Mouse (Mus musculus): ENCODE measurements around the gene Gm17606. TPM values are rescaled to one million over a fixed set of nuclear protein-coding genes. Genes with fewer than 3 reads are reported as not detected.

Gene Gm17606
- total RNA-seq, 4 experiments from 2014 or later = not detected

DNA sequence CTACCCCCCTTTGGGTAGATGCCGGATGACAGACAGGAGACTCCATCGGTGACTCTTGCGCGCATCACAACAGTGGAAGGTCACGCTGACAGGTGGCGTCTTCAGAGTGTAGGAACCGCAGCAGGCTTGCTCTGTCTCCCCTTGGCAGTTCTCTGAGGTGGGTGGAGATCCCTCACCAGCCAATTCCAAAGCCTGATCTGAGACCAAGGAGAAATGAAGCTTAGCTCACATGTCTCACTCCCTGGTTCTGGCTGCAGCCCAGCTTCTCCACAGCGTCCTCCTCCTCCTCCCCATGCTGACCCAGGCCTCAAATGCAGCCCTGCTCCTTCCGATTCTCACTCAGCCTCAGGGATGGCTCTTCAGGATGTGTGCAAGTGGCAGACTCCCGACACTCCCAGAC is 15.8 kb upstream of the Gm17606 start:
- DNase-seq (ENCODE audit: low spot score in 2 of 2) = no peak

GRCm38 (mm10) chr14:54628103-54628502 is 12.6 kb upstream of the Gm17606 start:
- DNase-seq (ENCODE audit: low spot score in 2 of 2) = no peak

DNA sequence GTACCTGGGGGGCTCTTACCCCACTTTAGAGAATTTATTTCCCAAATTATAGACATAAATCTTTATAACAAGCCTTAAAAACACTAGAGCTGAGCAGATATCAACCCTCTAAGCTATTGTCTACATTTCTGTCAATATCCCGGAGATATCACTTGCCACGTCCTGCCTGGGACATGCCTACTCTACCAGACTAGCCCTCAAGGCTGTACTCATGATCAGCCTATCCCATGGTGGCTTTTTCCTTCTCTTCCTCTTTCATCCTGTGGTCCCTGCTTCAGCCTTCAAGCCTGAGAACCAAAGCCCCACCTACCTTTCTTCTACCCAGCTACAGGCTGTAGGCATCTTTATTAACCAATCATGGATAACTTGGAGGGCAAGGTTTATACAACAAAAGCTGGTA is 11.0 kb upstream of the Gm17606 start:
- no peak for DNase-seq (ENCODE audit: low spot score in 2 of 2)

DNA sequence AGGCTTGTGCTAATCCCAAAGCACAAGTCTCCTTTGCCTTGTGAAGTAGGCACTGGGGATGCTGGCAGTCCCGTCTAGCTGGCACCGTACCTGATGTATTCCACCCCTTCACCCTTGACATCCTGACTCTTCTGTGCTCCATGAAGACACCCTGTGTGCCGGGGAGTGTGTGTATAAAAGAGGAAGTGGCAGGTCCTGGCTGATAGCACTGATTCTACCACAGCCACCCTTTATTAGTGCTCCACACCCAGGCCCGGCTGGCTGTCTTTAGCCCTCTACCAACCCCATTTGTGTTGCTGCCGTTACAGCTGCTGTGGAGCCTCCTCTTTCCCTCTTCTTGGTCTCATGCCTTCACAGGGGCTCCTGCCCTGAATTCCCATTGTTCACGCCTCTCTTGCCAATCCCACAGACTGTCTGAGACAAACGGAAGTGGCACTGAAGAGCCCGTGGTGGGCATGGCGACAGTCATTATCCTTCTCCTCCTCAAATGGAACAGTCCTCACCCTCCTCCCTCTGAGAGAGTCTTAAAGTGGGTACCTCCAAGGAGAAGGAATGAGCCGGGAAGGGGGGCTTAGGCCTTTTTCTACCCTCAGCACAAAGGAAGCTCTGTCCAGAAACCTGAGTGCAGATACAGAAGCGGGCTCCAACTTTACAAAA is 10.0 kb upstream of the Gm17606 start:
- no peak for DNase-seq (ENCODE audit: low spot score in 2 of 2)

DNA sequence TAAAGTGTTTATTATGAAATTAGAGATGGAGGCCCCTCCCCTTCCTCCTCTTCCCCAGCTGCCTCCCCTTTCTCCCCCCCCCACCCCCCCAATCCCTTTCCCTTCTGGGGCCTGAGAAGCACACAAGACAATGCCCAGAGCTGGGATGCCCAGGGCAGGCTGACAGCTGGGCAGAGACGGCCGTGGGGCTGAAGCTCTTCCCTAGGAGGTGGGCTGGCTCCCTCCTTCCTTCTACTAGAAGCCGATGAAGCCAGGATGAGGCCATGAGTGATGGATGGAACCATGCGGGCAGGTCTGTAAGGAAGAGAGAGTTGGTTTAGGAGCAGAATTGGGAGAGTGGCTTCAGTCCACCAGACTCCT is 9.5 kb upstream of the Gm17606 start:
- DNase-seq (ENCODE audit: low spot score in 2 of 2) = no peak

DNA sequence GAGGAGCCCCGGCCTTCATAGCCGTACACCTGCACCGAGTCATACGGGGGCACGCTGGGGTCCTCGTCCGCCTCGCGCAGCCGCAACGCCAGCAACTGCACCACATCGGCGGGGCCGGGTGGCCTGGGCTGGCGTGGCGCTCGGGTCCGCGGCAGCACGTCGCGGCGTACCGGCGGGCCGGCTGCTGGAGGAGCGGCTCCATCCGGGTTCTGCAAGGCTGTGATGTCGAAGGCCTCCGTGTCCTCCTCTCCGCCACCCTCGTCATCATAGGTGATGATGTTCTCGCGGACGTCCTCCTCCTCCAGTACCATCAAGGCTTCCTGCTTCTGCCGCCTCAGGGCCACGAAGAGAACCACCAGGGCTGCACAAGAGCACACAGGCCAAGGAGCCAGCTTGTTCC is 8.5 kb upstream of the Gm17606 start:
- no peak for DNase-seq (ENCODE audit: low spot score in 2 of 2)

- DNase-seq (ENCODE audit: low spot score in 2 of 2) = no peak
Observed at GRCm38 (mm10) chr14:54634182-54634581, 6.6 kb upstream of the Gm17606 start.

DNA sequence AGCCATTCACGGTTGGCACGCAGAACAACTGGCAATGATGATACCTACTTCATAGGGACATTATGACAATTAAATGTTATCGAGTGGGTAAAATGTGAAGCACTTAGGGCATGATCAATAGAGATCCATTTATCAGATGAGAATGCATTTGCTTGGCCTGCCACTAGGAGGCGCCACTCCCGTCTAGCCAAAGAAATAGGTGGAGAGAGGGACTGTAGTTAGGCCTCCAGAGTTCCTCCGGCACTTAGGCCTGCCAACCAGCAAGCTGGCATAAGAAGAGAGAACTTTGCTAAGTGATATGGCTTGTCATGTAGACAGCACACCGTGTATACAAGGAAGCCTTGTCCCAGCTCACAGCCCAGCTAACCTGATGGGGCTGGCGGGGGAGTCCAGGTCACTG is 3.8 kb upstream of the Gm17606 start:
- no peak for DNase-seq (ENCODE audit: low spot score in 2 of 2)

DNA sequence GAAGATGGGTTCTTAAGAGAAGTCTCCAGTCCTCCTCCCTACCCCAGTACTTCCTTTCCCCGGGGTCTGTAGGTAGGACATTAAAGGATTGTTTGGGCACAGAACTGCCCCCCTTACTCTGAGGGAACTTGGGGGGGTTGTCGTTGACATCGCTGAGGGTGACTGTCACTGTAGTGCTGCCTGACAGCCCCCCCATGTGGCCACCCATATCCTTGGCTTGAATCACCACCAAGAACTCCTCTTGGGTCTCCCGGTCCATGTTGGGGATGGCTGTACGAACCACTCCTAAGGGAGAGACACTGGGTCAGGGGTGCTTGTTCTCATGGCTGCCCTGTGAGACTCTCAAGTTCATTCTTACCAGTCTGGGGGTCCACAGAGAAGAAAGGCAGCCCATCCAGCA is 2.5 kb upstream of the Gm17606 start:
- DNase-seq (ENCODE audit: low spot score in 2 of 2) = no peak

DNA sequence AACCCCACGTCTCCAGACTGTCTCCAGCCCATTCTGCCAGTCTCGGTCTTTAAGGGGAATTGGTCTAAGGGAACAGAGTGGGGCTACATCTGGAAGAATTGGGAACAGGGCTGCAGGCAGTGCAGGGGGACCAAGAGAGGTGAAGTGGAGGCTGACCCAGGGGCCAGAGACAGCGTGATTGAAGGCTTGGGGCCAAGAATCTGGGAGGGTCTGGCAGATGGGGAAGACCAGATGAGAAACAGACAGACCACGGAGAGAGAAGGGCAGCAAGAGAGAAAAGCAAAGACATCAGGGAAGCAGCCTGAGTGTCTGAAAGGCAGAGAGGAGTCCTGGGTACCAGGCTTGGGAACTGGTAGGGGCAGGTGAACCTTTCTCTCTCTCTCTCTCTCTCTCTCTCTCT is 631 bp upstream of the Gm17606 start:
- no peak for DNase-seq (ENCODE audit: low spot score in 2 of 2)

GRCm38 (mm10) chr14:54641305-54641969 is 685 bp downstream of the Gm17606 start, which contains the start of gene Cdh24:
TSS of gene Cdh24 (minus strand) at chr14:54641364.
- DNase-seq (ENCODE audit: low spot score in 2 of 2) = peak; percentile 63 to 66

DNA sequence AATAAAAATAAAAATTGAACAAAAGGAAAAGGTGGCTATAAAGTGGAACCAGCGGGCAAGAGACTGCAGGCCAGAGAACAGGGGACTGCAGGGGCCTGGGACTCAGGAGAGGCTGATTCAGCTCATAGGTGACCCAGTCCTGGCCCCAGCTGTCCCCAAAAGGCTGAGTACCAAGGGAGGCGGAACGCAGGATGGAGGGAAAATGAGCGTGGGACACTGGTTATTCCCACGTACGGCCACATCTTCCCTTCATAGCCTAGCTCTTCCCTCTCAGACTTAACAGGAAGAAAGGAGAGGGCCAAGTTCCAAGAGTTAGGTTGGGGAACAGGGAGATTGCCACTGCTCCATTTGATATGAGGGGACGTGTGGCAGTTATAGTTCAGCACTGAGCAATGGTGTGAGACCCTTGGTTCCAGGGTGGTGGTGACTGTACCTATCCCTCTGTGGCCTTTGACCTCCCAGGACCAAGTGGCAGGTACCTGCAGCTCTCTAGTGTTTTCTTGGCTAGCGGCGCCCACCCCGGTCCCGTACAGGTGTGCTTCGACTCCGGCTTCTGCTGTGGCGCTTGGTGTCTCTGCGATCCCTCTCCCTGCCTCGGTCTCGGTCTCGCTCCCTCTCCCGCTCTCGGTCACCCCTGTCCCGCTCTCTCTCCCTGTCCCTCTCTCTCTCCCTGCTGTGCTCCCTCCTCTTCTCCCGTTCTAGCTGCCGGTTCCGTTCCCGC is 1.6 kb downstream of the Gm17606 start:
- DNase-seq (ENCODE audit: low spot score in 2 of 2) = no peak

GRCm38 (mm10) chr14:54643011-54643410 is 2.3 kb downstream of the Gm17606 start:
- no peak for DNase-seq (ENCODE audit: low spot score in 2 of 2)

DNA sequence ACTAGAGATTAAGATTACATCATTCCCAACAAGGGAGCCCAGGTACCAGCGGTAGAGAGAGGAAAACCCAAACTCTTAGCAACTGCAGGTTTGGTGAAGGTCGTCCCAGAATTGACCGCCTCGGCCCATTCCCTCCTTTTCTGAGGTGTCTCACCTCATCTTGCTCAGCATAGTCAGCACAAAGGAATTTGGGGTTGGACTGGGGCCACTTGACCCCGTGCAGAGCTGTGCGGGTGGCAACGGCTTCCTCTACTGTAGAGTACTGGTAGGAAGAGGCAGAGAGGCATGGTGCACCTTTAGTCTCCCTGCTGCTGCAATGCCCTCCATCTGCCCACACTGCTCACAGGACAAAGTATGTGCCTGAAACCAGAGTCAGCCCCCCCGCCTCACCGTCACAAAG is 3.5 kb downstream of the Gm17606 start:
- DNase-seq (ENCODE audit: low spot score in 2 of 2) = no peak

DNA sequence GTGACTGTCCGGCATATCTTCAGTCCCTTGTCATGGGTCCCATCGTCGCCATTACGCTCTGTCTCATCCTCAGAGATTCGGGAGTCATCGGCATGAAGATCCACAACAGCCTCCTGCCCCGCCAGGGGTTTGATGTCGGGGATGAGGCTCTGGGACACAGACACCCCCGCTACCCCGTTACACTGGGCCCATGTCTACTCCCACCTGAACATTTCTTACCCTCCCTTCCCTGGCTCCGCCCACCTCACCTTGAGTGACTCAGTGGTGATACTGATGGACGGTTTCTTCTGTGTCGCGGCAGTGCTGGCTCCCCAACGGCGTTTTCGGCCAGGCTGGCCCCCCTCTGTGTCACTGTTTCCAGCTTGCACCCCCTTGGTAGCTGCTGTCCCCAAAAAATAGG is 5.7 kb downstream of the Gm17606 start:
- DNase-seq (ENCODE audit: low spot score in 2 of 2) = no peak

DNA sequence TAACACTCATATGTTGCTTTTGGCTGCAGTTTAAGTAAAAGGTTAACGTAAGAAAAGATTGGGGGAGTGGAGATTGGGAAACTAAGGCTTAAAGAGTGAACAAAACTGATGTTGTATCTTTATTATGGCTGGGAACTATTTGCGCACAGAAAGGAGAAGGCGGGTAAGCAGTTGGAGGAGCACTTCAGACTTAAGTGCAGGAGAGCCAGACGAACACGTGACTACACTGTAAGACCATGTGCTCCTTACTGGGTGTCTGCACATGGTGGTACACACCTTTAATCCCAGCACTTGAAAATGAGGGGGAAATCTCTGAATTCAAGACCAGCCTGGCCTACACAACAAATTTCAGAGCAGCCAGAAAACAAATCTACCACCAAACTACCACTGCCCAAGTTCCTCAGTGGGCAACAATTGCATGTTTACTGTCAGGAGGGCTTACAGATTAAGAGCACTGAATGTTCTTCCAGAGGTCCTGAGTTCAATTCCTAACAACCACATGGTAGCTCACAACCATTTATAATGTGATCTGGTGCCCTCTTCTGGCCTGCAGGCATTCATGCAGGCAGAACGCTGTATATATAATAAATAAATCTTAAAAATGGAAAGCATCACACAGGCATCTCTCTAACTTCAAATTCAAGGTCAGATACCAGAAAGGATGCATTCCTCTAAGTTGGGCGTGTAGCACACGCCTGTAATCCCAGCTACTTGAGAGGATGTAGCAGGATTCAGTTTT is 6.3 kb downstream of the Gm17606 start:
- no peak for DNase-seq (ENCODE audit: low spot score in 2 of 2)

- DNase-seq (ENCODE audit: low spot score in 2 of 2) = no peak
Observed at GRCm38 (mm10) chr14:54647900-54648299, 7.1 kb downstream of the Gm17606 start.

- DNase-seq (ENCODE audit: low spot score in 2 of 2) = peak; percentile 59 to 72
Observed at GRCm38 (mm10) chr14:54650621-54651454, 10.1 kb downstream of the Gm17606 start.

DNA sequence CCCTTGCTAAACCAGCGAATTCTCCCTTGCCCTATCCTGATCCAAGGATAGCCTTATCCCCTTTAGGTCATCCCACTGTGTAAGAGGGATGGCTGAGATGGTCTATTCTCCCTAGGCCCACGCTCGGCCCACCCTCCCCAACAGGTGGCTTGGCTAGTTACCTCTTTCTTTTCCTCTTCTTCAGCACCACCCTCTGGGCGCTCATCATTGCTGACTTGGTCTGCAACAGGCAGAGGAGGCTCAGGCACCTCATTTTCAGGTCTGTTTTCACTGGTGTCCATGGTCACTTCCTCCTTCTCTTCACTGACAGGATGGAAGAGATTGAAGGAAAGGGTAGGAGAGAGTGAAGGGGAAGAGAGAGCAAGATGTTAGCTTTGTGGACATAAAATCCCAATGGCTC is 10.8 kb downstream of the Gm17606 start:
- no peak for DNase-seq (ENCODE audit: low spot score in 2 of 2)

- DNase-seq (ENCODE audit: low spot score in 2 of 2) = no peak
Observed at GRCm38 (mm10) chr14:54652787-54653186, 12.0 kb downstream of the Gm17606 start.

GRCm38 (mm10) chr14:54653496-54653895 is 12.7 kb downstream of the Gm17606 start:
- peak; percentile 79 to 86 for DNase-seq (ENCODE audit: low spot score in 2 of 2)

Data from gastrocnemius, adult 8-10 months (tissue).